Mouse (Mus musculus) ES-Bruce4 (cell line): ENCODE data around the gene Plcl1.

Experiments
- CTCF ChIP-seq: IDR thresholded peaks from one replicate; pipeline ENCODE4 v1.8.1; 2011; ENCODE audit warnings: low read depth, low read length
- EP300 ChIP-seq: IDR thresholded peaks from 2 replicates; pipeline ENCODE4 v1.6.1; 2011; ENCODE audit warnings: low read depth, low read length; ENCODE audit not compliant: insufficient read depth
- POLR2A ChIP-seq: IDR thresholded peaks from one replicate; pipeline ENCODE4 v1.8.1; 2011; ENCODE audit warnings: low read length; ENCODE audit not compliant: insufficient read depth

- TF ChIP-seq POLR2A (no peak), CTCF (no peak), EP300 (no peak)
Measured at GRCm38 (mm10) chr1:55418968-55419367, 13.2 kb downstream of the Plcl1 start.
